Mouse (Mus musculus): Measurements from ENCODE around the gene Zmym3. TPM values are rescaled to one million over a fixed set of nuclear protein-coding genes. Genes with fewer than 3 reads are reported as not detected.

The Zmym3 gene
- 10 to 100 TPM; 60.1 to 60.8 TPM for total RNA-seq (2021)
- polyA plus RNA-seq (2012; rRNA removed) = 56.8 and 65.1 TPM in 2 replicates
- long read RNA-seq, partial matches to known transcripts = 8 of 18 reads
- long read RNA-seq, other reads (novel, unspliced or antisense) = 10 of 18 reads

- DNase-seq = peak; percentile 32
These were observed at the start of gene Zmym3 for GRCm38 (mm10) chrX:101420700-101421095. Gene Zmym3, minus strand, starts transcription at chrX:101420849.

- DNase-seq = no peak
These were observed 30.9 kb upstream of the Zmym3 start for GRCm38 (mm10) chrX:101451591-101451990.

GRCm38 (mm10) chrX:101451147-101451546 lies 30.5 kb upstream of the Zmym3 start:
- no peak for DNase-seq

- no peak for DNase-seq
These were observed 28.3 kb upstream of the Zmym3 start, which contains the start of gene Itgb1bp2 for GRCm38 (mm10) chrX:101448886-101449475. Gene Itgb1bp2, plus strand, starts transcription at chrX:101449088.

- no peak for DNase-seq
These were observed 9.3 kb upstream of the Zmym3 start for GRCm38 (mm10) chrX:101429976-101430375.

- DNase-seq = peak; percentile 89
These were observed 8.7 kb upstream of the Zmym3 start, which contains the start of gene Nono for GRCm38 (mm10) chrX:101429142-101429949. Gene Nono, plus strand, starts transcription at chrX:101429318.

GRCm38 (mm10) chrX:101428785-101429141 lies 8.1 kb upstream of the Zmym3 start:
- peak; percentile 21 for DNase-seq

- DNase-seq = no peak
These were observed 7.1 kb upstream of the Zmym3 start for GRCm38 (mm10) chrX:101427774-101428173.

- DNase-seq = peak; percentile 46
These were observed 2.8 kb upstream of the Zmym3 start for GRCm38 (mm10) chrX:101423462-101423861.

GRCm38 (mm10) chrX:101419725-101420699 lies 637 bp downstream of the Zmym3 start:
- peak; percentile 91 for DNase-seq

GRCm38 (mm10) chrX:101418946-101419724 lies 1.5 kb downstream of the Zmym3 start:
- peak; percentile 50 for DNase-seq

- DNase-seq = no peak
These were observed 24.2 kb downstream of the Zmym3 start for GRCm38 (mm10) chrX:101396459-101396858.

- DNase-seq = no peak
These were observed 26.3 kb downstream of the Zmym3 start for GRCm38 (mm10) chrX:101394341-101394740.

- DNase-seq = no peak
These were observed 31.6 kb downstream of the Zmym3 start for GRCm38 (mm10) chrX:101388866-101389537.

- no peak for DNase-seq
These were observed 34.4 kb downstream of the Zmym3 start for GRCm38 (mm10) chrX:101386222-101386621.

- DNase-seq = no peak
These were observed 36.1 kb downstream of the Zmym3 start for GRCm38 (mm10) chrX:101384439-101385137.

GRCm38 (mm10) chrX:101383455-101383854 lies 37.2 kb downstream of the Zmym3 start:
- DNase-seq = no peak

GRCm38 (mm10) chrX:101379744-101380143 lies 40.9 kb downstream of the Zmym3 start:
- no peak for DNase-seq

GRCm38 (mm10) chrX:101377076-101377475 lies 43.6 kb downstream of the Zmym3 start:
- no peak for DNase-seq

Data from adrenal gland, adult 2 months (tissue).